Mouse (Mus musculus) monocyte, adult 2 months (primary cell): ENCODE data around the gene Sh3rf1.
"Not testable (repeated sequence)": the region's sequence is repeated elsewhere in the genome, so short reads cannot be mapped to it uniquely, and the experiment has no call there.

ENCODE experiments used
- DNase-seq, 2 experiments: peaks; one replicate each; pipeline ENCODE4 v3.0.0; 2022; ENCODE audit warnings: low spot score in 2 of 2, low read depth in 1 of 2

The Sh3rf1 gene

DNA sequence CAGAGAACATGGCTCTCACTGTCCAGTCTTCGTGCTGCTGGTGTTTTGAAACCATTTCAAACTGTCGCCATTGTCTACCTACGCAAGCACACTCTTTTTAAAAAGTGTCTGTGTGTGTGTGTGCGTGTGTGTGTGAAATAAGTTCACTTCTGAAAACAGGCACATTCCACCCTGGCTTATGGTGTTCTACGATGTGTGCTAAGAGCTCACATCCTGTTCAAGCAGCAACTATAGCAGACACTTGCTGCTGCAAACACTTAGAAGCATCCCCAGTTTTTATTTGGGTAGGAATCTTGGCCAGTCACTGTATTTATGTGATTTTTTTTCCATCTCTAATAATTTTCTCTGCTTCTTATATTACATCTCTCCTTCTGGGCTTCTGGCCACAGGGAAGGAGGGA lies 186.0 kb downstream of the Sh3rf1 start:
- DNase-seq, result not testable (repeated sequence)

DNA sequence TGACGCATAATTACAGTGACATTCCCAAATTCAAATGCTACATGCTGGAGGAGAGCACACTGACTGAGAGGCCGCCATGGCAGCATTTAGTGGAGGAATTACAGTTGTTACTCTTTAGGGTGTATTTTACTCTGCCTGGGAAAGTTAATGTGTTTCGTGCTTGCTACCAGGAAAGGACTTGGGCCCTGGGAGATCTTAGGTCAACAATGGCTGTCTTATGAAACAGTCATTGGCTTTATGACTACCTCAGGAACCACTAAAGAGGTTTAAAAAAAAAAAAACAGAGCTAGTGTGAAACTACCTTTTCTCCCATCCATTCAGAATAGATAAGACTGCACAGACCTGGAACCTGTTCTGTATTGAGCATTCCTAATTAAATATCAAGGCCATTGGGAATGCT lies 195.8 kb downstream of the Sh3rf1 start:
- no peak for DNase-seq

DNA sequence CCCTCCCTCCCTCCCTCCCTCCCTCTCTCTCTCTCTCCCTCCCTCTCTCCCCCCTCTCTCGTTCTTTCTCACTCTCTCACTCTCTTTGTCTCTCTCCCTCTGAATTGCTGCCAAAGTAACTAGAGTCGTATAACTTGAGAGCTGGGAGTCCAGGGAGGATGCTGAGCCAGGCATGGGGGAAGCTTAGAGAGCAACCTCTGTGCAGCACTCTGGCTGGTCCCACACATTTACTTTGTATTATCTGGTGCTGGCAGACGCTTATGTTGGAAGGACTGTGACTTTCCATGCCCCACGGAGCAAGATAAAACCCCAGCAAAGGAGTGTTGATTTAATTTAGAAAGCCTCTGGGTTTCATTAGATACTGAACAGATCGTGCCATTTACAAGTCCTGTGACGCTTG lies 196.5 kb downstream of the Sh3rf1 start:
- no peak for DNase-seq

GRCm38 (mm10) chr8:61421606-61422005 lies 197.9 kb downstream of the Sh3rf1 start:
- DNase-seq, result no peak

DNA sequence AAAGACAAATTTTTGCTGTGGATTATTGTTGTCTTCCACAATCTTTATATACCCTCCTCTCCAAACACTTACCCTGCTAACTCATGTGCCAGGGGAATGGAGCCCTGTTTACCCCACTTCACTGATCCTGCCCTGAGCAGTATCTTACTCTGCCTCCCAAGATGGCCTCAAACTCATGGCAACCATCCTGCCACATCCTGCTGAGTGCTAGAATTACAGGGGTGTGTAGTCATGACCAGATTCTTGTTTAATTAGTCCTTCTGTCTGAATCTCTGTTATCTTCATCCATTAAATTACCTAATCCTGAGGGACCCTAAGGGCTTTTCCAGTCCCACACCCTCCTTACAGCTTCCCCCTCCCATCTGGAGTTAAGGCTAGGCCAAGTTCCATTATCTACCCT lies 201.5 kb downstream of the Sh3rf1 start:
- DNase-seq, result no peak

DNA sequence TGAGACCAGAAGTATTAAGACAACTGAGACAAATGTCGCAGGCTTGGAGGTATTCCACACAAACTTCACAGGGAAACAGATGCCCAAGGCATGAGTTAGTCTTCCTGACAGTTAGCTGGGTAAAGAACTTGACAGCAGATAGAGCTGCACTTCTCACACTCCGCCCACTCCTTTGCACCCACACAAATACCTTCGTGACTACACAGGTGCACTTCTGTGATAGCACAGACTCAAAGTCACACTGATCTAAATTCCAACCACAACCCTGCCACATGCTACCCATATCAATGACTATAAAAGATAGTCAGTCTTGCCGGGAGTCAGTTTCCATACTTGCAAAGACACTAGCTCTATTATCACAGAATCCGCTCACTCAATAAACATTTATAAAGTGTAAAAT lies 202.4 kb downstream of the Sh3rf1 start:
- no peak for DNase-seq

DNA sequence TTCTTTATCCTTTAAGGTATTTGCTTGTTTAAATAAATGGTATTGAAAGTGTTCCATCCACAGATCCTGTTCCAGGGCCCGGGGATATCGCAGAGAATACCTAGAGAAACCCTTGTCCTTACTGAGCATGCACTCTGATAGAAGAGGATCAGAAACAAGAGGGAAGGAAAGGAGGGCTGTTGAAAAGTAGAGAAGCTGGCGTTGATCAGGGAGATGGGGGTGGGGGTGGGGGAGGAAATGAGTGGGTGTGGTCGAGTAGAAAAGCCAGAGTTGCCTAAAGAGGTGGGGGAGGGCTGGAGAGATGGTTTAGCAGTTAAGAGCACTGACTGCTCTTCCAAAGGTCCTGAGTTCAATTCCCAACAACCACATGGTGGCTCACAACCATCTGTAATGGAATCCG lies 203.0 kb downstream of the Sh3rf1 start:
- DNase-seq, result no peak

DNA sequence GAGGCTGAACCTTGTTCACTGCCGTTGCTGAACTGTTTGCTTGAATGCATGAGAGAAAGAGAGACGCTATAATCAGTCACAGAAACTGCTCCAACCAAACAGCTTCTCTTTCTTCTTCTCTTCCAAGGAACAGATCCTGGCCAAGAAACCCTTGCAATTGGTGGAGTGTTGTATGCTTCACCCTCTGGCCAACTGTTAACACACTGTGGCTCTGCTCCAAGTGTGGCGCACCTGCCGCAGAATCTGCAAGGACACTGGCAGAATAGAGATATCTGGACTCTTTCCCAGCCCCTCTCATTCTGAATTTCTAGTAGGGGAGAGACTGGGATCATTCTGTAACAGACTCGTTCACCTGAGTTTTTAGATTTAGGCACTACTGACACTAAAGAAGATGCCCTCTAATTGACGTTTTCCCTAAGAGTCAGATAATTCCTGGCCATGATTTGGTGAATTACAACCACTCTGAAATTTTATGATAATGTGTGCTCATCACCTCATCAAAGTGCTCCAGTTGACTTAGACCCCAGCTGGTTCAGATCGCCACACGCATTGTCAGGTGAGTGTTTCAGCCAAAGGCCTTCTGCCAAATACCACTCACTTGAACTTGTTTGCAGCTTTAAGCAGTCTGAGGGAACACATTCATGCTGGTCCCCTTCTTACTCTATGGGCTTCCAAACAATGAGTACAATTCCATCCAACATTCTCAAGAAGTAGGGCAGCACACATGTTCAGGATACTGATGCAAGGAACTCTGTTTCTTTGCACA lies 204.4 kb downstream of the Sh3rf1 start:
- no peak for DNase-seq

DNA sequence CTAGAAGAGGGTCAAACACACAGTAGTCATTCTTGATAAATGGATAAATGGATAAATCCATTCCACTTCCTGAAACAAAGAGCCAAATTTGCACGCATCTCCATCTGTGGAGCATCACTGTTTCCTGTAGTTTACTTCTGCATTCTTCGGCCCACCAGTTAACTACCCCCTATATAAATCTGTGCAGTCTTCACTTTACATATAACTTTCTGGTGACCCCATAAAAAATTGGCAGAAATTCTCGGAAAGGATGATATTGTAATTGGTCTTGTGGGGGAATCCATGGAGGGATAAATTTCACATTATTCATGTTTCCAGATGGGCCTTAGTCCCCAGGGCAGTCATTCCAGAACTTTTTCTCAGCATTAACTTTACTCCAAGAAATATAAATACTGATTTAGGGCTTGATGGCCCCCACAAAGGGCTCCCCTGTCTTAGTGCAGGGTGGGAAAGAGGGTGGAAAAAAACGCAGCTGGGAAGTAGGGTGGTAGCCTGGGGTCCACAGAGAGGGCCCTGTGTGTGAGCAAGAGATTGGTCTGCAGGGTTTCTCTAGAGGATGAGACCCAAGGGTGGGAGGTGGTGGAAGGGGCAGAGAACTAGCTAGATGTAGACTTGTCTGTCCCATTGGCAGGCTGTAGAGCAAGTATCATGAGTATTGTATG lies 205.3 kb downstream of the Sh3rf1 start:
- no peak for DNase-seq

GRCm38 (mm10) chr8:61435481-61435880 lies 211.8 kb downstream of the Sh3rf1 start:
- DNase-seq, result no peak

DNA sequence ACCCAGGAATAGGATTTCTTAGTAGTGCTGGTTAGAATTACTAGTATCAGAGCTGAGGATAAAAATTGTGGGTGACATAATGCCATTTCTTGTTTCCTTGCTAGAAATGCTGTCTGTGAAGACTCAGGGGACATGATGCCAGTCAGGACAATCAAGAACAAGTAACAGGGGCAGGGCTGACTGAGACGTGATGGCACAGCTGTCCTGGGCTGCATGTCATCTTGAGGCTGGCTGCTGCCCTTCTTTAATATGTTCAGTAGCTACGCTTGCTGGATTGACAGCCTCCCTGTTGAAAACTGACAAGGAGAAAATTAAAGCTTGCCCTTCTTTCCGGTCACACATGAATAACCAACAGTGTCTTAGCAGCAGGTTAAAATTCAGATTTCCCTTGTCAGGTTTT lies 212.5 kb downstream of the Sh3rf1 start:
- no peak for DNase-seq

DNA sequence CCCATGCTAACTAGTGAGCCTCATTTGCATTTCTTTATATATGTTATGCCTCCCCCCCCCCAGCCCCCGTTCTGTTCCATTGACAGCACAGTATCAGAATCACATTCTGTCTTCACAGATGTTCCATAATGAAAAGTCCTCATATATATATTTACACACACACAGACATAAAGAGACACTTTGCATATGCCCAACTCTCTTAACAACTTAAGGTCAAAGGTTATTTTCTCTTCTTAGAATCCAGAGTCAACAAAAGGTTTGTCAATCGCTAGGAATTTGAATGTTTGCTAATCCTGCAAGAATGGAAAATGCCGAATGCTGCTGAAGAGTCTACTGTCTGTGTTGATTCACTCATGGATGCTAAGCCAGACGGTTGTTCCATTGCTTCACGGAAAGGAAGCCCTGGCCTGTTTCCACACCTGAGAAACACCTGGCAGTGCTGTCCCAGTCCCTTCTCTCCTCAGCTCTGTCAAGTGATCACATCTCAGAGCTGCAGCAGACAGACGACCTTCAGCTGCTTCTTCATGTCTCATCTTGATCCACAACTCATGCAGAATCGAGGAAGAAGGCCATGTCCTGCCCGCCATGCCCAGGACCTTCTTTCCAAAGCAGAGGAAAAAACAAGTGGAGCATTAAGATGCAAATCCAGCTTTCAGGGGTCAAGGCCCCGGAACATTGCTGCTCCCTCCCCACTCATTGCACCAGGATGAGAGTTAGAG lies 213.1 kb downstream of the Sh3rf1 start:
- no peak for DNase-seq

GRCm38 (mm10) chr8:61437305-61437605 lies 213.6 kb downstream of the Sh3rf1 start:
- no peak for DNase-seq

GRCm38 (mm10) chr8:61442988-61443387 lies 219.3 kb downstream of the Sh3rf1 start:
- no peak for DNase-seq

- no peak for DNase-seq
Observed at GRCm38 (mm10) chr8:61444358-61444757, 220.7 kb downstream of the Sh3rf1 start.
